9 mouse cellular contexts compared by ENCODE assay signal in the genomic region with DNA sequence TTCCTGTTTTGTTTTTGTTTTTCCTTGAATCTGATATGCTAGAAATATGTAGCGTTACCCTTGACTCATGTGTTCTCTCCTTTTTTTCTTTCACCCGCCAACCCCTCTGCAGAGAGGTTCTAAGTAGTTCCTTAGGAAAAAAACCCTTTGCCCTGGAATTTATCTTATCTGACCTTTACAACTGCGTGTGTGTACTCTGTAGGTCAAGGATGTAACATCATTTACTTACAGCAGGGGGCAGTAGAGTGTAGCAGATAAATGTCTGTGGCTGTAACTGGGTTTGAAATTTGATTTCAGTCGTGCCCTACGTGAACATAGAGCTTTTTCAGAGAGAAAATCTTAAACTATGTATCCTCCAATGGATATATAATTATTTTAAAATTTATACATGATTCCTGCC. TPM values are rescaled to one million over a fixed set of nuclear protein-coding genes. Genes with fewer than 3 reads are reported as not detected.
DNase-seq lines count a peak whose midpoint lies in the region; ATAC-seq lines count a peak whose summit lies in the region.
"Had no signal": no experiment of that assay in that cellular context is flagged by ENCODE, and none has a peak within 500 bp of the region (broad histone marks: within the 10 kb centered on the region; RNA-seq: fewer than 3 reads in every experiment).

No protein-coding gene starts in this region.

- no peaks in the 10 kb centered on the region for H3K27me3 ChIP-seq in intestine, embryonic 15.5 days (replicated peaks)
- H3K27me3 ChIP-seq in neural tube, embryonic 15.5 days (replicated peaks): no peaks in the 10 kb centered on the region
- H3K27me3 ChIP-seq: heart, embryonic 15.5 days had no signal

- peak; percentile 30 for DNase-seq in adrenal gland, postnatal 10 days
- no peak for DNase-seq in adrenal gland, postnatal 25 days
- peak; percentile 21 for DNase-seq in left cerebral cortex, adult 11 months (ENCODE audit: low spot score)
- DNase-seq in left cerebral cortex, adult 8-10 months (ENCODE audit: low spot score in 2 of 2): no peak
- DNase-seq in adipocyte (ENCODE audit: low spot score): peak; percentile 31

- H3K4me3 ChIP-seq in intestine, embryonic 15.5 days (replicated peaks): no peak overlapping the region
- no peak overlapping the region for H3K4me3 ChIP-seq in neural tube, embryonic 15.5 days (replicated peaks)
- H3K4me3 ChIP-seq: heart, embryonic 15.5 days had no signal

- no peaks in the 10 kb centered on the region for H3K4me1 ChIP-seq in intestine, embryonic 15.5 days (replicated peaks)
- no peaks in the 10 kb centered on the region for H3K4me1 ChIP-seq in neural tube, embryonic 15.5 days
- H3K4me1 ChIP-seq: heart, embryonic 15.5 days had no signal

- H3K36me3 ChIP-seq in intestine, embryonic 15.5 days: no peaks in the 10 kb centered on the region
- no peaks in the 10 kb centered on the region for H3K36me3 ChIP-seq in neural tube, embryonic 15.5 days
- H3K36me3 ChIP-seq: heart, embryonic 15.5 days had no signal

- no peaks in the 10 kb centered on the region for H3K9me3 ChIP-seq in intestine, embryonic 15.5 days
- no peaks in the 10 kb centered on the region for H3K9me3 ChIP-seq in neural tube, embryonic 15.5 days (replicated peaks)
- H3K9me3 ChIP-seq: heart, embryonic 15.5 days had no signal

- H3K9ac ChIP-seq in intestine, embryonic 15.5 days: no peak overlapping the region
- H3K9ac ChIP-seq in neural tube, embryonic 15.5 days (replicated peaks): no peak overlapping the region
- H3K9ac ChIP-seq: heart, embryonic 15.5 days had no signal

- H3K4me2 ChIP-seq in intestine, embryonic 15.5 days (replicated peaks): no peak overlapping the region
- H3K4me2 ChIP-seq in neural tube, embryonic 15.5 days: no peak overlapping the region
- H3K4me2 ChIP-seq: heart, embryonic 15.5 days had no signal

- no peak overlapping the region for H3K27ac ChIP-seq in intestine, embryonic 15.5 days
- H3K27ac ChIP-seq in neural tube, embryonic 15.5 days (replicated peaks): no peak overlapping the region
- H3K27ac ChIP-seq: heart, embryonic 15.5 days had no signal

- WGBS in intestine, embryonic 15.5 days: 22% methylated on average over 5 of the region's 5 CpGs
- WGBS in neural tube, embryonic 15.5 days: 36% methylated on average over 5 of the region's 5 CpGs

- ATAC-seq in intestine, embryonic 15.5 days: peak; percentile 52; the same call in 1 of the 2 replicates
- ATAC-seq in neutrophil, adult 5-6 weeks (ENCODE audit: extremely low read depth, insufficient number of reproducible peaks, low FRiP score, poor library complexity, severe bottlenecking): peak; percentile 54; the same call in 1 of the 2 replicates
- ATAC-seq in neural tube, embryonic 15.5 days (ENCODE audit: low FRiP score): no peak; the same call in 1 of the 2 replicates

RNA-seq across cellular contexts. Expression of a gene that starts 13.3 kb away (rescaled TPM):
- total RNA-seq in adrenal gland, postnatal 10 days (2021): under 1 TPM in 1 of 2 experiments, not detected in 1; 0.09 TPM
- 0.15 TPM in 1 of 2 replicates, not detected in the other for total RNA-seq in adrenal gland, postnatal 25 days (2021)
- total RNA-seq in left cerebral cortex, adult 8-10 months (2022): under 1 TPM; 0.33 to 0.87 (median 0.71) TPM
- polyA plus RNA-seq in intestine, embryonic 15.5 days (2015; fragmentation: Nextera tagmentation; extraction: Ambion mirVana): 4.8 and 6.2 TPM in 2 replicates
- total RNA-seq in neutrophil, adult 5-6 weeks (2017): not detected in 2 replicates
- 1.5 and 2.0 TPM in 2 replicates for polyA plus RNA-seq in neural tube, embryonic 15.5 days (2015; fragmentation: Nextera tagmentation; extraction: Ambion mirVana)

RNA-seq across cellular contexts. Expression of a gene that starts 20.0 kb away (rescaled TPM):
- total RNA-seq in adrenal gland, postnatal 10 days (2021): 1 to 10 TPM; 4.8 to 7.2 TPM
- total RNA-seq in adrenal gland, postnatal 25 days (2021): 0.62 and 1.6 TPM in 2 replicates
- total RNA-seq in left cerebral cortex, adult 8-10 months (2022): 1 to 10 TPM; 4.6 to 5.9 (median 5.0) TPM
- 5.7 and 5.8 TPM in 2 replicates for polyA plus RNA-seq in intestine, embryonic 15.5 days (2015; fragmentation: Nextera tagmentation; extraction: Ambion mirVana)
- total RNA-seq in neutrophil, adult 5-6 weeks (2017): not detected in 2 replicates
- polyA plus RNA-seq in neural tube, embryonic 15.5 days (2015; fragmentation: Nextera tagmentation; extraction: Ambion mirVana): 0.64 and 1.5 TPM in 2 replicates

RNA-seq across cellular contexts. Expression of a gene that starts 40.1 kb away (rescaled TPM):
- 10 to 100 TPM; 14.2 to 16.7 TPM for total RNA-seq in adrenal gland, postnatal 10 days (2021)
- total RNA-seq in adrenal gland, postnatal 25 days (2021): 8.1 and 10.2 TPM in 2 replicates
- total RNA-seq in left cerebral cortex, adult 8-10 months (2022): 1 to 10 TPM; 1.4 to 2.0 (median 1.7) TPM
- polyA plus RNA-seq in intestine, embryonic 15.5 days (2015; fragmentation: Nextera tagmentation; extraction: Ambion mirVana): 113 and 122 TPM in 2 replicates
- 0.49 and 0.81 TPM in 2 replicates for total RNA-seq in neutrophil, adult 5-6 weeks (2017)
- 13.7 and 41.9 TPM in 2 replicates for polyA plus RNA-seq in neural tube, embryonic 15.5 days (2015; fragmentation: Nextera tagmentation; extraction: Ambion mirVana)

Comparison
In these comparisons a context has a peak if more than half of its experiments do, and no peak if none do; other contexts are left out.
1. DNase-seq: peak in adrenal gland, postnatal 10 days (single experiment), left cerebral cortex, adult 11 months (single experiment) and adipocyte (single experiment); none in adrenal gland, postnatal 25 days (single experiment) and left cerebral cortex, adult 8-10 months (0 of 2).